Mouse (Mus musculus): ENCODE measurements at regions not wholly inside any gene's neighbourhood (a gene's known extent, or its start where the extent isn't known, plus 50 kb on each side); places are given as distances from the start of the nearest gene placed in this dataset.

- DNase-seq (ENCODE audit: low read depth in 3 of 3, low spot score in 3 of 3) = no peak
- Histone ChIP-seq H3K4me2 (ENCODE audit: low read depth) (no peak overlapping the region), H3K9ac (replicated peaks) (no peak overlapping the region), H3K27me3 (ENCODE audit: control insufficient read depth, insufficient read depth, low read length) (no peaks in the 10 kb centered on the region), H3K36me3 (replicated peaks; ENCODE audit: control insufficient read depth, insufficient read depth, low read depth) (no peaks in the 10 kb centered on the region), H3K4me1 (replicated peaks; ENCODE audit: control insufficient read depth in 2 of 2, insufficient read depth in 2 of 2, low read length in 1 of 2) (no peaks in the 10 kb centered on the region), H3K27ac (no peak overlapping the region), H3K9me3 (ENCODE audit: control insufficient read depth, low read length) (no peaks in the 10 kb centered on the region), H3K4me3 (ENCODE audit: insufficient read depth in 1 of 2, low read depth in 2 of 2, low read length in 2 of 2) (no peak overlapping the region)
- ATAC-seq (ENCODE audit: insufficient read depth) = no peak
- WGBS (ENCODE audit: insufficient replicate concordance) = 73% methylated on average over 13 of the region's 13 CpGs
- TF ChIP-seq CTCF (IDR thresholded peaks at IDR 0.05; ENCODE audit: low read depth) (no peak), EP300 (IDR thresholded peaks at IDR 0.05; ENCODE audit: low read depth) (no peak)
Observed at GRCm38 (mm10) chr7:67826936-67827335, 67.4 kb upstream of the Synm start.

- Histone ChIP-seq H3K4me2 (ENCODE audit: low read depth) (no peak overlapping the region), H3K4me1 (replicated peaks; ENCODE audit: control insufficient read depth in 2 of 2, insufficient read depth in 2 of 2, low read length in 1 of 2) (no peaks in the 10 kb centered on the region), H3K36me3 (replicated peaks; ENCODE audit: control insufficient read depth, insufficient read depth, low read depth) (no peaks in the 10 kb centered on the region), H3K27me3 (ENCODE audit: control insufficient read depth, insufficient read depth, low read length) (no peaks in the 10 kb centered on the region), H3K9me3 (ENCODE audit: control insufficient read depth, low read length) (no peaks in the 10 kb centered on the region), H3K4me3 (ENCODE audit: insufficient read depth in 1 of 2, low read depth in 2 of 2, low read length in 2 of 2) (no peak overlapping the region), H3K9ac (replicated peaks) (no peak overlapping the region), H3K27ac (no peak overlapping the region)
- WGBS (ENCODE audit: insufficient replicate concordance) = 69% methylated on average over 6 of the region's 6 CpGs
- ATAC-seq (ENCODE audit: insufficient read depth) (no peak), DNase-seq (ENCODE audit: low read depth in 3 of 3, low spot score in 3 of 3) (no peak)
- TF ChIP-seq EP300 (IDR thresholded peaks at IDR 0.05; ENCODE audit: low read depth) = no peak
- no peak for TF ChIP-seq CTCF (IDR thresholded peaks at IDR 0.05; ENCODE audit: low read depth)
Observed at GRCm38 (mm10) chr7:67826368-67826767, 66.8 kb upstream of the Synm start.

GRCm38 (mm10) chr7:67825636-67826280, 66.2 kb upstream of the Synm start:
- no peak overlapping the region for H3K9ac ChIP-seq (replicated peaks)
- WGBS (ENCODE audit: insufficient replicate concordance) = 59% methylated on average over 7 of the region's 7 CpGs
- H3K36me3 ChIP-seq (replicated peaks; ENCODE audit: control insufficient read depth, insufficient read depth, low read depth) = no peaks in the 10 kb centered on the region
- H3K9me3 ChIP-seq (ENCODE audit: control insufficient read depth, low read length) = no peaks in the 10 kb centered on the region
- H3K4me3 ChIP-seq (ENCODE audit: insufficient read depth in 1 of 2, low read depth in 2 of 2, low read length in 2 of 2) = no peak overlapping the region
- DNase-seq (ENCODE audit: low read depth in 3 of 3, low spot score in 3 of 3) (no peak), ATAC-seq (ENCODE audit: insufficient read depth) (no peak)
- H3K27me3 ChIP-seq (ENCODE audit: control insufficient read depth, insufficient read depth, low read length) = no peaks in the 10 kb centered on the region
- H3K4me1 ChIP-seq (replicated peaks; ENCODE audit: control insufficient read depth in 2 of 2, insufficient read depth in 2 of 2, low read length in 1 of 2) = no peaks in the 10 kb centered on the region
- H3K4me2 ChIP-seq (ENCODE audit: low read depth) = no peak overlapping the region
- H3K27ac ChIP-seq = no peak overlapping the region
- TF ChIP-seq CTCF (IDR thresholded peaks at IDR 0.05; ENCODE audit: low read depth) = no peak
- TF ChIP-seq EP300 (IDR thresholded peaks at IDR 0.05; ENCODE audit: low read depth) = no peak

- no peak for ATAC-seq (ENCODE audit: insufficient read depth)
- H3K4me3 ChIP-seq (ENCODE audit: insufficient read depth in 1 of 2, low read depth in 2 of 2, low read length in 2 of 2) = no peak overlapping the region
- no peak overlapping the region for H3K4me2 ChIP-seq (ENCODE audit: low read depth)
- no peak overlapping the region for H3K9ac ChIP-seq (replicated peaks)
- no peak for DNase-seq (ENCODE audit: low read depth in 3 of 3, low spot score in 3 of 3)
- WGBS (ENCODE audit: insufficient replicate concordance) = 35% methylated on average over 8 of the region's 8 CpGs
- H3K36me3 ChIP-seq (replicated peaks; ENCODE audit: control insufficient read depth, insufficient read depth, low read depth) = no peaks in the 10 kb centered on the region
- TF ChIP-seq EP300 (IDR thresholded peaks at IDR 0.05; ENCODE audit: low read depth) (no peak), CTCF (IDR thresholded peaks at IDR 0.05; ENCODE audit: low read depth) (no peak)
- H3K27me3 ChIP-seq (ENCODE audit: control insufficient read depth, insufficient read depth, low read length) = no peaks in the 10 kb centered on the region
- no peak overlapping the region for H3K27ac ChIP-seq
- H3K9me3 ChIP-seq (ENCODE audit: control insufficient read depth, low read length) = no peaks in the 10 kb centered on the region
- H3K4me1 ChIP-seq (replicated peaks; ENCODE audit: control insufficient read depth in 2 of 2, insufficient read depth in 2 of 2, low read length in 1 of 2) = no peaks in the 10 kb centered on the region
Observed at GRCm38 (mm10) chr7:67823943-67824645, 64.6 kb upstream of the Synm start.

- Histone ChIP-seq H3K4me2 (ENCODE audit: low read depth) (no peak overlapping the region), H3K4me1 (replicated peaks; ENCODE audit: control insufficient read depth in 2 of 2, insufficient read depth in 2 of 2, low read length in 1 of 2) (no peaks in the 10 kb centered on the region), H3K9ac (replicated peaks) (no peak overlapping the region), H3K4me3 (ENCODE audit: insufficient read depth in 1 of 2, low read depth in 2 of 2, low read length in 2 of 2) (no peak overlapping the region), H3K36me3 (replicated peaks; ENCODE audit: control insufficient read depth, insufficient read depth, low read depth) (no peaks in the 10 kb centered on the region), H3K27ac (no peak overlapping the region), H3K27me3 (ENCODE audit: control insufficient read depth, insufficient read depth, low read length) (no peaks in the 10 kb centered on the region), H3K9me3 (ENCODE audit: control insufficient read depth, low read length) (no peaks in the 10 kb centered on the region)
- TF ChIP-seq CTCF (IDR thresholded peaks at IDR 0.05; ENCODE audit: low read depth) (no peak), EP300 (IDR thresholded peaks at IDR 0.05; ENCODE audit: low read depth) (no peak)
- DNase-seq (ENCODE audit: low read depth in 3 of 3, low spot score in 3 of 3) = no peak
- 76% methylated on average over 5 of the region's 5 CpGs for WGBS (ENCODE audit: insufficient replicate concordance)
- ATAC-seq (ENCODE audit: insufficient read depth) = no peak
Observed at GRCm38 (mm10) chr7:67819551-67819950, 60.0 kb upstream of the Synm start.

Data from liver, embryonic 14.5 days (tissue).